ENCODE assay signal across 18 mouse cellular contexts in genomic region chr6:112719983-112720382, GRCm38 (mm10). TPM values are rescaled to one million over a fixed set of nuclear protein-coding genes. Genes with fewer than 3 reads are reported as not detected.
DNase-seq lines count a peak whose midpoint lies in the region; ATAC-seq and TF ChIP-seq lines count a peak whose summit lies in the region.
"Had no signal": no experiment of that assay in that cellular context is flagged by ENCODE, and none has a peak within 500 bp of the region (broad histone marks: within the 10 kb centered on the region; RNA-seq: fewer than 3 reads in every experiment).

No protein-coding gene starts in this region.

- no peaks in the 10 kb centered on the region for H3K27me3 ChIP-seq in hindbrain, embryonic 10.5 days (ENCODE audit: insufficient read depth, poor library complexity, severe bottlenecking)
- no peaks in the 10 kb centered on the region for H3K27me3 ChIP-seq in hindbrain, postnatal 0 days (ENCODE audit: insufficient read depth, low read length)
- H3K27me3 ChIP-seq in midbrain, embryonic 12.5 days: no peaks in the 10 kb centered on the region
- H3K27me3 ChIP-seq in midbrain, embryonic 16.5 days (ENCODE audit: control insufficient read depth, insufficient read depth, low read depth, low read length): no peaks in the 10 kb centered on the region
- H3K27me3 ChIP-seq in hindbrain, embryonic 15.5 days: no peaks in the 10 kb centered on the region
- H3K27me3 ChIP-seq in neural tube, embryonic 15.5 days (replicated peaks): no peaks in the 10 kb centered on the region
- H3K27me3 ChIP-seq: forebrain, embryonic 13.5 days; stomach, embryonic 15.5 days had no signal

- H3K9ac ChIP-seq in hindbrain, postnatal 0 days (replicated peaks; ENCODE audit: low read length): no peak overlapping the region
- H3K9ac ChIP-seq in midbrain, embryonic 12.5 days (replicated peaks): no peak overlapping the region
- H3K9ac ChIP-seq in midbrain, embryonic 16.5 days (ENCODE audit: low read depth, low read length): no peak overlapping the region
- H3K9ac ChIP-seq in hindbrain, embryonic 15.5 days: no peak overlapping the region
- no peak overlapping the region for H3K9ac ChIP-seq in neural tube, embryonic 15.5 days (replicated peaks)
- H3K9ac ChIP-seq: forebrain, embryonic 13.5 days; stomach, embryonic 15.5 days had no signal

- DNase-seq in hindbrain, embryonic 10.5 days (ENCODE audit: low spot score): no peak
- DNase-seq in hindbrain, postnatal 0 days (ENCODE audit: low spot score): no peak
- no peak for DNase-seq in cerebellum, adult 11 months
- no peak for DNase-seq in adrenal gland, postnatal 10 days
- DNase-seq: cerebellum, adult 11-12 months; heart, postnatal 14 days; kidney, adult 9 months; kidney, postnatal 4 days; lung, adult 2 months; lung, postnatal 36 days had no signal

- ATAC-seq in hindbrain, postnatal 0 days: no peak
- ATAC-seq in midbrain, embryonic 12.5 days (ENCODE audit: low FRiP score, low read depth): no peak
- ATAC-seq in midbrain, embryonic 16.5 days: no peak
- ATAC-seq in hindbrain, embryonic 15.5 days (ENCODE audit: low FRiP score, low read depth): no peak
- no peak for ATAC-seq in neural tube, embryonic 15.5 days (ENCODE audit: low FRiP score)
- ATAC-seq: forebrain, embryonic 13.5 days had no signal

- H3K36me3 ChIP-seq in hindbrain, embryonic 10.5 days: peaks cover 68% of the 10 kb centered on the region
- H3K36me3 ChIP-seq in hindbrain, postnatal 0 days (ENCODE audit: insufficient read depth, low read length): peaks cover 13% of the 10 kb centered on the region; the same call in 1 of the 2 replicates
- peaks cover 60% of the 10 kb centered on the region for H3K36me3 ChIP-seq in midbrain, embryonic 12.5 days
- H3K36me3 ChIP-seq in midbrain, embryonic 16.5 days (ENCODE audit: control insufficient read depth, insufficient read depth, low read length): peaks cover 13% of the 10 kb centered on the region
- H3K36me3 ChIP-seq in hindbrain, embryonic 15.5 days: peaks cover 18% of the 10 kb centered on the region
- H3K36me3 ChIP-seq in neural tube, embryonic 15.5 days: peaks cover 23% of the 10 kb centered on the region
- H3K36me3 ChIP-seq: stomach, embryonic 15.5 days had no signal

- H3K4me1 ChIP-seq in hindbrain, embryonic 10.5 days (replicated peaks): peaks cover 15% of the 10 kb centered on the region; the same call in 1 of the 2 replicates
- no peaks in the 10 kb centered on the region for H3K4me1 ChIP-seq in hindbrain, postnatal 0 days (ENCODE audit: insufficient read depth, low read length)
- no peaks in the 10 kb centered on the region for H3K4me1 ChIP-seq in midbrain, embryonic 12.5 days
- H3K4me1 ChIP-seq in midbrain, embryonic 16.5 days (ENCODE audit: control insufficient read depth, insufficient read depth, low read length): no peaks in the 10 kb centered on the region
- H3K4me1 ChIP-seq in hindbrain, embryonic 15.5 days (replicated peaks): no peaks in the 10 kb centered on the region
- no peaks in the 10 kb centered on the region for H3K4me1 ChIP-seq in neural tube, embryonic 15.5 days
- H3K4me1 ChIP-seq: forebrain, embryonic 13.5 days; stomach, embryonic 15.5 days had no signal

- no peak overlapping the region for H3K4me3 ChIP-seq in hindbrain, embryonic 10.5 days
- H3K4me3 ChIP-seq in hindbrain, postnatal 0 days (ENCODE audit: low read length): no peak overlapping the region
- H3K4me3 ChIP-seq in midbrain, embryonic 12.5 days: no peak overlapping the region
- no peak overlapping the region for H3K4me3 ChIP-seq in midbrain, embryonic 16.5 days (ENCODE audit: low read depth, low read length)
- no peak overlapping the region for H3K4me3 ChIP-seq in hindbrain, embryonic 15.5 days
- H3K4me3 ChIP-seq in neural tube, embryonic 15.5 days (replicated peaks): no peak overlapping the region
- H3K4me3 ChIP-seq: embryonic facial prominence, embryonic 10.5 days; forebrain, embryonic 13.5 days; stomach, embryonic 15.5 days had no signal

- no peaks in the 10 kb centered on the region for H3K9me3 ChIP-seq in hindbrain, embryonic 10.5 days
- no peaks in the 10 kb centered on the region for H3K9me3 ChIP-seq in hindbrain, postnatal 0 days (ENCODE audit: low read length)
- no peaks in the 10 kb centered on the region for H3K9me3 ChIP-seq in midbrain, embryonic 12.5 days
- H3K9me3 ChIP-seq in midbrain, embryonic 16.5 days (replicated peaks; ENCODE audit: control insufficient read depth, low read length, poor library complexity, severe bottlenecking): no peaks in the 10 kb centered on the region
- H3K9me3 ChIP-seq in hindbrain, embryonic 15.5 days: no peaks in the 10 kb centered on the region
- H3K9me3 ChIP-seq in neural tube, embryonic 15.5 days (replicated peaks): no peaks in the 10 kb centered on the region
- H3K9me3 ChIP-seq: embryonic facial prominence, embryonic 10.5 days; forebrain, embryonic 13.5 days; stomach, embryonic 15.5 days had no signal

- no peak for TF ChIP-seq CTCF in hindbrain, postnatal 0 days (IDR thresholded peaks at IDR 0.05; ENCODE audit: low read depth)

- peak overlapping the region; percentile 29; the same call in 1 of the 2 replicates for H3K27ac ChIP-seq in hindbrain, embryonic 10.5 days
- H3K27ac ChIP-seq in hindbrain, postnatal 0 days: no peak overlapping the region
- peak overlapping the region; percentile 47; the same call in 1 of the 2 replicates for H3K27ac ChIP-seq in midbrain, embryonic 12.5 days (replicated peaks)
- H3K27ac ChIP-seq in midbrain, embryonic 16.5 days (ENCODE audit: low read length): no peak overlapping the region
- H3K27ac ChIP-seq in hindbrain, embryonic 15.5 days (replicated peaks): 0 out of 2 replicates have a peak overlapping the region, but pooled peaks have one; percentile 30
- peak overlapping the region; percentile 20; the same call in 1 of the 2 replicates for H3K27ac ChIP-seq in neural tube, embryonic 15.5 days (replicated peaks)
- H3K27ac ChIP-seq: embryonic facial prominence, embryonic 10.5 days; forebrain, embryonic 13.5 days; stomach, embryonic 15.5 days had no signal

- no peak overlapping the region for H3K4me2 ChIP-seq in hindbrain, postnatal 0 days (ENCODE audit: low read depth, low read length)
- no peak overlapping the region for H3K4me2 ChIP-seq in midbrain, embryonic 12.5 days (replicated peaks)
- H3K4me2 ChIP-seq in midbrain, embryonic 16.5 days (ENCODE audit: low read length): no peak overlapping the region
- no peak overlapping the region for H3K4me2 ChIP-seq in hindbrain, embryonic 15.5 days
- H3K4me2 ChIP-seq in neural tube, embryonic 15.5 days: no peak overlapping the region
- H3K4me2 ChIP-seq: forebrain, embryonic 13.5 days; heart, embryonic 11.5 days; stomach, embryonic 15.5 days had no signal

- 92% methylated on average over 1 of the region's 1 CpGs for WGBS in hindbrain, embryonic 10.5 days
- WGBS in hindbrain, postnatal 0 days: 72% methylated on average over 1 of the region's 1 CpGs
- 94% methylated on average over 1 of the region's 1 CpGs for WGBS in midbrain, embryonic 12.5 days
- WGBS in midbrain, embryonic 16.5 days: 72% methylated on average over 1 of the region's 1 CpGs
- 59% methylated on average over 1 of the region's 1 CpGs for WGBS in hindbrain, embryonic 15.5 days
- 53% methylated on average over 1 of the region's 1 CpGs for WGBS in neural tube, embryonic 15.5 days

RNA-seq across cellular contexts. Expression of gene Rad18, which starts 23.5 kb away (rescaled TPM):
- 36.3 and 48.0 TPM in 2 replicates for polyA plus RNA-seq in hindbrain, embryonic 10.5 days (2016; fragmentation: Nextera tagmentation; extraction: Ambion mirVana)
- 8.3 and 8.4 TPM in 2 replicates for total RNA-seq in hindbrain, postnatal 0 days (2014; rRNA removed)
- 18.1 and 18.2 TPM in 2 replicates for polyA plus RNA-seq in hindbrain, postnatal 0 days (2015; fragmentation: Nextera tagmentation; extraction: Ambion mirVana)
- polyA plus RNA-seq in midbrain, embryonic 12.5 days (2016; fragmentation: Nextera tagmentation; extraction: Ambion mirVana): 32.9 and 34.8 TPM in 2 replicates
- polyA plus RNA-seq in midbrain, embryonic 16.5 days (2015; fragmentation: Nextera tagmentation; extraction: Ambion mirVana): 11.7 and 11.8 TPM in 2 replicates
- 14.3 and 14.7 TPM in 2 replicates for polyA plus RNA-seq in hindbrain, embryonic 15.5 days (2015; fragmentation: Nextera tagmentation; extraction: Ambion mirVana)
- polyA plus RNA-seq in neural tube, embryonic 15.5 days (2015; fragmentation: Nextera tagmentation; extraction: Ambion mirVana): 13.9 and 19.4 TPM in 2 replicates
- total RNA-seq in adrenal gland, postnatal 10 days (2021): 10 to 100 TPM in 1 of 2 experiments, 1 to 10 TPM in 1; 9.7 to 10.1 TPM

Comparison
In these comparisons a context has a peak if more than half of its experiments do, and no peak if none do; other contexts are left out.
1. H3K27ac ChIP-seq: peak in hindbrain, embryonic 10.5 days (single experiment), midbrain, embryonic 12.5 days (single experiment), hindbrain, embryonic 15.5 days (single experiment) and neural tube, embryonic 15.5 days (single experiment); none in hindbrain, postnatal 0 days (single experiment) and midbrain, embryonic 16.5 days (single experiment).